Mouse (Mus musculus): ENCODE results near the gene Gm16381. TPM values are rescaled to one million over a fixed set of nuclear protein-coding genes. Genes with fewer than 3 reads are reported as not detected.
"Not testable (repeated sequence)": the region's sequence is repeated elsewhere in the genome, so short reads cannot be mapped to it uniquely, and the experiment has no call there.

Gm16381 gene
- polyA plus RNA-seq (2015; fragmentation: Nextera tagmentation; extraction: Ambion mirVana): not detected in 2 replicates

- H3K9ac ChIP-seq; H3K27me3 ChIP-seq (replicated peaks); H3K4me1 ChIP-seq (replicated peaks); H3K36me3 ChIP-seq; H3K4me2 ChIP-seq (replicated peaks); H3K4me3 ChIP-seq (replicated peaks); ATAC-seq; H3K9me3 ChIP-seq; H3K27ac ChIP-seq: not testable (repeated sequence)
- WGBS: 71% methylated on average over 2 of the region's 2 CpGs
These were observed at the start of gene Gm16381 for GRCm38 (mm10) chr12:87644520-87644919. Gene Gm16381, minus strand, starts transcription at chr12:87644620.

- H3K36me3 ChIP-seq; H3K9ac ChIP-seq; ATAC-seq; H3K9me3 ChIP-seq; H3K4me3 ChIP-seq (replicated peaks); H3K27me3 ChIP-seq (replicated peaks); H3K4me1 ChIP-seq (replicated peaks); H3K4me2 ChIP-seq (replicated peaks); H3K27ac ChIP-seq: not testable (repeated sequence)
- 65% methylated on average over 2 of the region's 4 CpGs for WGBS
These were observed 8.7 kb upstream of the Gm16381 start for GRCm38 (mm10) chr12:87652916-87653703.

- 85% methylated on average over 6 of the region's 7 CpGs for WGBS
- ATAC-seq; H3K9ac ChIP-seq; H3K9me3 ChIP-seq; H3K4me3 ChIP-seq (replicated peaks); H3K27ac ChIP-seq; H3K4me2 ChIP-seq (replicated peaks); H3K4me1 ChIP-seq (replicated peaks); H3K36me3 ChIP-seq; H3K27me3 ChIP-seq (replicated peaks): not testable (repeated sequence)
These were observed 25.9 kb downstream of the Gm16381 start, which contains the start of gene Gm4027 for GRCm38 (mm10) chr12:87618569-87618968. Gene Gm4027, plus strand, starts transcription at chr12:87618869.

GRCm38 (mm10) chr12:87602388-87602787 is 42.0 kb downstream of the Gm16381 start, which contains the start of gene Oog1:
Gene Oog1, plus strand, starts transcription at chr12:87602688.
- not testable (repeated sequence) for H3K4me2 ChIP-seq (replicated peaks); H3K27ac ChIP-seq; ATAC-seq; H3K4me3 ChIP-seq (replicated peaks); H3K9me3 ChIP-seq; H3K36me3 ChIP-seq; H3K9ac ChIP-seq; H3K27me3 ChIP-seq (replicated peaks); H3K4me1 ChIP-seq (replicated peaks)
- WGBS: 93% methylated on average over 1 of the region's 2 CpGs

GRCm38 (mm10) chr12:87601388-87601787 is 43.0 kb downstream of the Gm16381 start:
- not testable (repeated sequence) for H3K4me2 ChIP-seq (replicated peaks); H3K36me3 ChIP-seq; ATAC-seq; H3K27ac ChIP-seq; H3K9ac ChIP-seq; H3K4me1 ChIP-seq (replicated peaks); H3K4me3 ChIP-seq (replicated peaks); H3K9me3 ChIP-seq; H3K27me3 ChIP-seq (replicated peaks)
- 2% methylated on average over 2 of the region's 2 CpGs for WGBS

Other genes starting within 250 kb of the Gm16381 start
- gene Slirp, start 200.7 kb downstream of the Gm16381 start, polyA plus RNA-seq (2015; fragmentation: Nextera tagmentation; extraction: Ambion mirVana): 290 and 308 TPM in 2 replicates
- gene Alkbh1, start 200.6 kb downstream of the Gm16381 start, polyA plus RNA-seq (2015; fragmentation: Nextera tagmentation; extraction: Ambion mirVana): 48.3 and 50.6 TPM in 2 replicates
- gene Snw1, start 172.3 kb downstream of the Gm16381 start, polyA plus RNA-seq (2015; fragmentation: Nextera tagmentation; extraction: Ambion mirVana): 108 and 119 TPM in 2 replicates
- gene Gm5788, start 149.9 kb downstream of the Gm16381 start, polyA plus RNA-seq (2015; fragmentation: Nextera tagmentation; extraction: Ambion mirVana): not detected in 2 replicates
- gene Gm8300, start 130.3 kb downstream of the Gm16381 start, polyA plus RNA-seq (2015; fragmentation: Nextera tagmentation; extraction: Ambion mirVana): not detected in 2 replicates
- gene Oog1, start 41.9 kb downstream of the Gm16381 start, polyA plus RNA-seq (2015; fragmentation: Nextera tagmentation; extraction: Ambion mirVana): not detected in 2 replicates
- gene Gm4027, start 25.8 kb downstream of the Gm16381 start, polyA plus RNA-seq (2015; fragmentation: Nextera tagmentation; extraction: Ambion mirVana): not detected in 2 replicates
- gene Gm21319, start 131.1 kb upstream of the Gm16381 start, polyA plus RNA-seq (2015; fragmentation: Nextera tagmentation; extraction: Ambion mirVana): not detected in 2 replicates
- gene Gm21936, start 150.9 kb upstream of the Gm16381 start, polyA plus RNA-seq (2015; fragmentation: Nextera tagmentation; extraction: Ambion mirVana): not detected in 2 replicates
- not detected in 2 replicates for gene BB287469, start 172.0 kb upstream of the Gm16381 start, polyA plus RNA-seq (2015; fragmentation: Nextera tagmentation; extraction: Ambion mirVana)
- not detected in 2 replicates for gene Gm2001, start 197.7 kb upstream of the Gm16381 start, polyA plus RNA-seq (2015; fragmentation: Nextera tagmentation; extraction: Ambion mirVana)
- gene Gm2016, start 229.5 kb upstream of the Gm16381 start, polyA plus RNA-seq (2015; fragmentation: Nextera tagmentation; extraction: Ambion mirVana): not detected in 2 replicates